Mouse (Mus musculus) thymus, adult 2 months (tissue): ENCODE measurements at regions not wholly inside any gene's neighbourhood (a gene's known extent, or its start where the extent isn't known, plus 50 kb on each side); places are given as distances from the start of the nearest gene placed in this dataset.

ENCODE experiments used
- DNase-seq: peaks from one replicate; pipeline ENCODE4 v3.0.0; 2021
- H3K27ac ChIP-seq: fragments of 200-500 bp; 2 replicates; pipeline ENCODE4 v1.5.1; 2012; ENCODE audit warnings: low read length, control low read depth; ENCODE audit not compliant: control insufficient read depth, insufficient read depth
- H3K27me3 ChIP-seq: fragments of 200-500 bp; 2 replicates; pipeline ENCODE4 v1.6.1; 2012; ENCODE audit warnings: mild to moderate bottlenecking, low read length, moderate library complexity, mixed read lengths; ENCODE audit not compliant: control insufficient read depth, insufficient read depth
- H3K36me3 ChIP-seq: fragments of 200-500 bp; 2 replicates; pipeline ENCODE4 v1.6.1; 2012; ENCODE audit warnings: mild to moderate bottlenecking, low read length, moderate library complexity; ENCODE audit not compliant: control insufficient read depth, insufficient read depth
- H3K4me1 ChIP-seq: fragments of 200-500 bp; replicated peaks from 2 replicates; pipeline ENCODE4 v1.6.1; 2012; ENCODE audit warnings: low read length; ENCODE audit not compliant: control insufficient read depth, insufficient read depth
- H3K4me3 ChIP-seq: fragments of 200-500 bp; 2 replicates; pipeline ENCODE4 v1.5.1; 2012; ENCODE audit warnings: mild to moderate bottlenecking, low read length, control low read depth, moderate library complexity; ENCODE audit not compliant: control insufficient read depth, insufficient read depth
- CTCF ChIP-seq: fragments of 200-500 bp; IDR thresholded peaks from 2 replicates; pipeline ENCODE4 v1.5.1; 2012; ENCODE audit warnings: mild to moderate bottlenecking, control low read depth, low read length, moderate library complexity, borderline replicate concordance; ENCODE audit not compliant: control insufficient read depth, poor library complexity, insufficient read depth; ENCODE audit errors: extremely low read depth
- POLR2A ChIP-seq: fragments of 200-500 bp; IDR thresholded peaks from 2 replicates; pipeline ENCODE4 v1.6.1; 2012; ENCODE audit warnings: mild to moderate bottlenecking, low read length, control low read depth, moderate library complexity; ENCODE audit not compliant: control insufficient read depth, poor library complexity, insufficient read depth; ENCODE audit errors: extremely low read depth
- WGBS: fragments of 180-500 bp; shearing (Covaris S2); methylation state at CpG from one replicate; pipeline ENCODE4 v1.1.7; 2018; 5-methylcytosine and 5-hydroxymethylcytosine counted together

DNA sequence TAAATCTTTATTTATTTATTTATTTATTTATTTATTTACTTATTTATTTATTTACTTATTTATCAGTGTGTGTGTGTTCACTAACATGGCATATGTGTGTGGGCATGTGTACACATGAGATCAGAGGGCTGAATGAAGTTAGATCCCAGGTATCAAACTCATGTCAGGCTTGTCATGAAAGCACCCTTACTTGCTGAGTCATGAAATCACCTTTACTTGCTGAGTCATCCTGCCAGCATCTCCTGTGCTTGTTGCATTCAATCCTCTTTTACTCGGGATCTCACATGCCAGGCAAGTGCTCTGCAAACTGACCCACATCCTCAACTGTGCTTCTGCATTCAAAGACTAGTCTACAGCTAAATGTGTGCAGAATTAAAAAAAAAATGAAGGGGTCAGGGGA lies 103.8 kb downstream of the En1 start:
- H3K4me3 ChIP-seq = no peak overlapping the region
- no peaks in the 10 kb centered on the region for H3K4me1 ChIP-seq
- no peak overlapping the region for H3K27ac ChIP-seq
- no peaks in the 10 kb centered on the region for H3K36me3 ChIP-seq
- TF ChIP-seq POLR2A = no peak
- no peak for TF ChIP-seq CTCF
- H3K27me3 ChIP-seq = no peaks in the 10 kb centered on the region
- no peak for DNase-seq
- 37% methylated on average over 1 of the region's 1 CpGs for WGBS

DNA sequence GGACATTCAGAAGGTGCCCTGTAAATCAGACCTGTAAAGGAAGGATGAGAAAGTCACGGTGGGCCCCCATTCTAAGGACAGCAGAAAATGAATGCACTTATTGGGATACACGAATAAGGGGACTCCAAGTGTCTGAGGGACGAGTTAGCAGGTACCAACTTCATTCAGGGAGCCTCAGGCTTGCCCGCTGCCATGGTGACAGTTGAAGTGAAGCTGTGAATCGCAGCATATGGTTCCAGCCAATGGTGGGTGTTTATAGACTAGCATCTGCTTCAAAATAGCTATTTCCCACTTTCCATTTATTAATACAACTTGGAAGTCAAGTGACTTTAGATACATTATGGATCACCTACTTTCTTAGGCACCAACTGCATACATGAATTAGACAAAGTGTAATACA lies 106.3 kb downstream of the En1 start:
- Histone ChIP-seq H3K4me1 (no peaks in the 10 kb centered on the region), H3K27ac (no peak overlapping the region), H3K36me3 (no peaks in the 10 kb centered on the region), H3K27me3 (no peaks in the 10 kb centered on the region), H3K4me3 (no peak overlapping the region)
- DNase-seq = no peak
- 67% methylated on average over 5 of the region's 5 CpGs for WGBS
- TF ChIP-seq CTCF (no peak), POLR2A (no peak)

DNA sequence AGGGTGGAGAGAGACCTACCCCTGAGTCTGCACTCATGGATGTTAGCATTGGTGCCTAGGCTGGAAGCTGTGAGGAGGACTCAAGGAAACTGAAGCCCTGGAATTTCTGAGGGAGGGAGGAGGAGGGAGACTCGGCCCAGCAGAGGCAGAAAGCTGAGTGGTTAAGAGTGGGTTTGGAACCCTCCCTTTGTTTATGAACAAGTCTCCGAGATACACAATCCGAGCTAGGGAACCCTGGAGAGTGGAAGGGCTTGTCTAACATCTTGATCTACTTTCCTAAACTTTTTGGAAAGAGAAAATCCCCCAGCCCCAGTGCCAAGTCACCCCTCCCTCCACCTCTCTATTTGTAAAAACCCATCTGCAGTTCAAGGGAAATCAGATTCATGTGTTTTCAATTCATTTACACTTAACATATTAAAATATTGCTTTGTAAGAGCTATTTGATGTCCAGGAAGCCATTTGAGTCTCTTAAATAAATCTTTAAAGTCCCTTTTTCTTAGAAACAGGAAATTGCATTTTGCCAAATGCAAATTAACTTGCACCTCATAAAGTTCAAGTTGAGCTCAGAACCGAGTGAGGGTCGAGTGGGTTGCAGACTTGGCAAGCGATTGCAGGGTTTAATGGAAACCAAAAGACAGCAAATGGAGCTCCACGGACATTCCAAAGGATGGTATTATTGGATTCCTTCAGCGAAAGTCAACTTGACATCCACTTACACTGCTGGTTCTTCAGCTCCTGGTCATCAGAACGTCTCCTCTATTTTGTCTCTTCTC lies 113.1 kb downstream of the En1 start:
- no peaks in the 10 kb centered on the region for H3K4me1 ChIP-seq
- H3K36me3 ChIP-seq = no peaks in the 10 kb centered on the region
- H3K4me3 ChIP-seq = no peak overlapping the region
- 79% methylated on average over 9 of the region's 9 CpGs for WGBS
- no peak overlapping the region for H3K27ac ChIP-seq
- TF ChIP-seq CTCF (no peak), POLR2A (no peak)
- DNase-seq = no peak
- no peaks in the 10 kb centered on the region for H3K27me3 ChIP-seq

DNA sequence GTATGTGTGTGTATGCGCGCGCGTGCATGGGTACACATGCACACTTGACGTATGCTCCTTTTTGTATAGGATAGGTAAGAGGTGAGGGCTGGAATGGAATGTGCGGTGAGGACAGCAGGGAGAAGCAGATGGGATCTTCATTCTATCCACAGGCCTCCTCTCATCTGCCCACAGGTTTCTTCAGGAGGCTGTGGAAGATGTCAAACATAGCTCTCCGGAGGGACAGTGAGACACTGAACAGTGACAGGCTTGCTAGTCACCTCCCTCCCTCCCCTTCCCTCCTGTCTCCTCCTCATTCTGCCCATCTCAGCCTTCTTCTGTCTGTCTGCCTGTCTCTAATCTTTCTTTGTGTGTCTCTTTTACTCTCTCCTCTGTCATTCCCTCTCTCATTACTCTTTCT lies 124.6 kb downstream of the En1 start:
- no peak overlapping the region for H3K4me3 ChIP-seq
- no peak for DNase-seq
- no peaks in the 10 kb centered on the region for H3K27me3 ChIP-seq
- WGBS = 95% methylated on average over 7 of the region's 7 CpGs
- no peaks in the 10 kb centered on the region for H3K4me1 ChIP-seq
- H3K27ac ChIP-seq = no peak overlapping the region
- no peaks in the 10 kb centered on the region for H3K36me3 ChIP-seq
- TF ChIP-seq CTCF = no peak
- TF ChIP-seq POLR2A = no peak

DNA sequence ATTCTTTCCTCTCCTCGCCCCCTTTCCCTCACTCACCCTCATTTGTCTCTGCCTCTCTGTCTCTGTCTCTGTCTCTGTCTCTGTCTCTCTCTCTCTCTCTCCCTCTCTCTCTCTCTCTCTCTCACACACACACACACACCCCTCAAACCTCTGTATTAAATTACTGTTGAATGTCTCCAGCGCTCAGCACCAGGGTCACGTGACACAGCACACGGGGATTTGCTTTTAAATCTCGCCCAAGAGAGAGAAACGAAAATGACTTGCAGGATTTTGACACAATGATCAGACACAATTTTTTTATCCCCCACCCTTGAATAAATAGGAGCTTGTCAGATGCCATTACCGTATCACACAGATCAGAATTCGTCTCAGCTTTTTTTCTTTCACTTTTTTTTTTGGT lies 125.2 kb downstream of the En1 start:
- Histone ChIP-seq H3K36me3 (no peaks in the 10 kb centered on the region), H3K27ac (no peak overlapping the region), H3K4me3 (no peak overlapping the region), H3K4me1 (no peaks in the 10 kb centered on the region), H3K27me3 (no peaks in the 10 kb centered on the region)
- WGBS = 77% methylated on average over 8 of the region's 8 CpGs
- TF ChIP-seq CTCF (no peak), POLR2A (no peak)
- no peak for DNase-seq

DNA sequence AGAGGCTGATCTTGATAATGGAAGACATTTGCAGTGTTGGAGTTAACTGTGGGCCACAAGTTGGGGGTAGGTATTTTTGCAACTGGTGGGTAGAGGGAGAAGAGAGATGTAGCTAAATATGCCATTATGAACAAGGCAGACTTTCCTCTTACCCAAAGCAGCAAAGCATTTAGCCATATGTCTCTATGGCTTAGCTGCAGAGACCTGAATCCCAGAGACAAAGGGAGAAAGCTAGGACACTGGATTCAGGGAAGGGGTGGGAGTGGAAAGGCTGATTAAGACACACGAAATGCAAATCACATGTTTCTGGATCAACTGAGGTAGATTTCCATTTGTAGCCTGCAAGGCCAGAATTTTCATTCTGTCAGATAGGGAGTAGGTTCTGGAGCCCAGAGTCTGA lies 129.8 kb downstream of the En1 start:
- H3K4me1 ChIP-seq = no peaks in the 10 kb centered on the region
- H3K4me3 ChIP-seq = no peak overlapping the region
- TF ChIP-seq CTCF (no peak), POLR2A (no peak)

DNA sequence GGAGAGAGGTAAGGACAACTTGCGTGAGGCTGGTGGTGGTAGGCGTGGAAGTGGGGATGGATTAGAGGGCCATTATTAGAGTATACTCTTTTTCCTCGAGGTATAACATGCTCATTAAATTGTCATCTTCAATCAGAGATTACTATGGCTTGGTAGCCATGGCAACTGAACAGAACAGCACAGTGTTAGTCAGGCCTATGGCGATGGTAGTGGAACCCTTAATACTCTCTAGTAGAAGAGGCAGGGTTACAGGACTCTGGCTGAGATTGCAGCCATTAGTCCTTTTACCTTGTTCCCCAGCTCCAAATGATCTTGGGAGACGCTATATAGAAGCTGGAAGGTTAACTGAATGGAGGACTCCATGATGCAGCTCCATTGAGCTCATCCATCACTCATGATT lies 131.5 kb downstream of the En1 start:
- Histone ChIP-seq H3K4me3 (no peak overlapping the region), H3K27me3 (no peaks in the 10 kb centered on the region), H3K4me1 (no peaks in the 10 kb centered on the region), H3K27ac (no peak overlapping the region), H3K36me3 (no peaks in the 10 kb centered on the region)
- 83% methylated on average over 5 of the region's 5 CpGs for WGBS
- no peak for DNase-seq
- TF ChIP-seq POLR2A (no peak), CTCF (no peak)

More for the DNA sequence above, 129.8 kb downstream of the En1 start:
- H3K36me3 ChIP-seq = no peaks in the 10 kb centered on the region
- H3K27ac ChIP-seq = no peak overlapping the region
- DNase-seq = no peak
- 81% methylated on average over 1 of the region's 1 CpGs for WGBS
- no peaks in the 10 kb centered on the region for H3K27me3 ChIP-seq
